In genomic region chr15:81511601-81512261, GRCm38 (mm10) we compare ENCODE assay signal across 8 mouse cellular contexts. TPM values are rescaled to one million over a fixed set of nuclear protein-coding genes. Genes with fewer than 3 reads are reported as not detected.
DNase-seq lines count a peak whose midpoint lies in the region; ATAC-seq lines count a peak whose summit lies in the region.

No protein-coding gene starts in this region.

- peak overlapping the region; percentile 83 for H3K27ac ChIP-seq in brown adipose tissue, adult 24 weeks (replicated peaks; ENCODE audit: low read depth, low read length)
- H3K27ac ChIP-seq in limb, embryonic 15.5 days, result peak overlapping the region; percentile 68
- H3K27ac ChIP-seq in neural tube, embryonic 14.5 days (ENCODE audit: low read depth, low read length), result no peak overlapping the region

- H3K4me1 ChIP-seq in brown adipose tissue, adult 24 weeks (ENCODE audit: control insufficient read depth, insufficient read depth, insufficient read length, low read length), result 0 out of 2 replicates have a peak, but pooled peaks cover 2% of the 10 kb centered on the region
- H3K4me1 ChIP-seq in limb, embryonic 15.5 days, result peaks cover 16% of the 10 kb centered on the region
- no peaks in the 10 kb centered on the region for H3K4me1 ChIP-seq in neural tube, embryonic 14.5 days (ENCODE audit: control insufficient read depth, insufficient read depth, low read length)

- no peaks in the 10 kb centered on the region for H3K27me3 ChIP-seq in limb, embryonic 15.5 days
- H3K27me3 ChIP-seq in neural tube, embryonic 14.5 days (ENCODE audit: control insufficient read depth, insufficient read depth, low read length), result no peaks in the 10 kb centered on the region

- no peaks in the 10 kb centered on the region for H3K9me3 ChIP-seq in limb, embryonic 15.5 days
- no peaks in the 10 kb centered on the region for H3K9me3 ChIP-seq in neural tube, embryonic 14.5 days (ENCODE audit: control insufficient read depth, low read length)

- peak overlapping the region; percentile 34 for H3K4me2 ChIP-seq in limb, embryonic 15.5 days
- 0 out of 2 replicates have a peak overlapping the region, but pooled peaks have one; percentile 4 for H3K4me2 ChIP-seq in neural tube, embryonic 14.5 days (ENCODE audit: low read depth, low read length)

- DNase-seq in gastrocnemius, postnatal 10 days, result peak; percentile 45
- DNase-seq in gastrocnemius, postnatal 25 days, result no peak
- DNase-seq in urinary bladder, postnatal 14 days (ENCODE audit: low spot score), result peak; percentile 74
- no peak for DNase-seq in frontal cortex, postnatal 25 days (ENCODE audit: low spot score in 2 of 2)

- ATAC-seq in hematopoietic stem cell, adult 5-6 weeks (replicated peaks in 1 of 2; ENCODE audit: insufficient read depth in 1 of 2, low FRiP score in 2 of 2, low TSS enrichment in 1 of 2, low read depth in 1 of 2, poor library complexity in 2 of 2, severe bottlenecking in 2 of 2), result peak; percentile 29 to 39
- no peak for ATAC-seq in limb, embryonic 15.5 days (ENCODE audit: insufficient number of reproducible peaks, low FRiP score, low TSS enrichment, low read depth)
- no peak for ATAC-seq in neural tube, embryonic 14.5 days (ENCODE audit: low read depth)

- H3K9ac ChIP-seq in limb, embryonic 15.5 days, result no peak overlapping the region
- no peak overlapping the region for H3K9ac ChIP-seq in neural tube, embryonic 14.5 days (replicated peaks; ENCODE audit: low read depth, low read length)

- 28% methylated on average over 21 of the region's 21 CpGs for WGBS in limb, embryonic 15.5 days
- WGBS in neural tube, embryonic 14.5 days, result 50% methylated on average over 21 of the region's 21 CpGs

- no peaks in the 10 kb centered on the region for H3K36me3 ChIP-seq in limb, embryonic 15.5 days
- no peaks in the 10 kb centered on the region for H3K36me3 ChIP-seq in neural tube, embryonic 14.5 days (ENCODE audit: control insufficient read depth, insufficient read depth, low read length)

- H3K4me3 ChIP-seq in brown adipose tissue, adult 24 weeks (ENCODE audit: insufficient read depth, low read depth, low read length), result peak overlapping the region; percentile 54
- peak overlapping the region; percentile 26 for H3K4me3 ChIP-seq in limb, embryonic 15.5 days
- no peak overlapping the region for H3K4me3 ChIP-seq in neural tube, embryonic 14.5 days (ENCODE audit: low read depth, low read length)

RNA-seq across cellular contexts. Expression of gene Rbx1, which starts 45.6 kb away (rescaled TPM):
- 100 to 1,000 TPM; 118 to 123 TPM for total RNA-seq in gastrocnemius, postnatal 10 days (2021)
- total RNA-seq in gastrocnemius, postnatal 25 days (2021), result 100 to 1,000 TPM in 1 of 2 experiments, 10 to 100 TPM in 1; 97.2 to 104 TPM
- 124 and 161 TPM in 2 replicates for polyA plus RNA-seq in brown adipose tissue, adult 24 weeks (2012; ENCODE audit: insufficient read depth, insufficient read length, missing spikeins)
- total RNA-seq in hematopoietic stem cell, adult 5-6 weeks (2017), result 125 and 199 TPM in 2 replicates
- 407 and 454 TPM in 2 replicates for polyA plus RNA-seq in limb, embryonic 15.5 days (2015; fragmentation: Nextera tagmentation; extraction: Ambion mirVana)
- 454 and 456 TPM in 2 replicates for polyA plus RNA-seq in neural tube, embryonic 14.5 days (2014; fragmentation: Nextera tagmentation; extraction: Ambion mirVana)

Comparison
In these comparisons a context has a peak if more than half of its experiments do, and no peak if none do; other contexts are left out.
1. DNase-seq: peak in gastrocnemius, postnatal 10 days (single experiment) and urinary bladder, postnatal 14 days (single experiment); none in gastrocnemius, postnatal 25 days (single experiment) and frontal cortex, postnatal 25 days (0 of 2).
2. ATAC-seq: peak in hematopoietic stem cell, adult 5-6 weeks (2 of 2); none in limb, embryonic 15.5 days (single experiment) and neural tube, embryonic 14.5 days (single experiment).